Mouse (Mus musculus) spleen, adult 2 months (tissue): ENCODE data around the gene Stx17.

Source experiments
- CTCF ChIP-seq: fragments of 200-500 bp; IDR thresholded peaks from 2 replicates; pipeline ENCODE4 v1.5.1; 2011; ENCODE audit warnings: mild to moderate bottlenecking, inconsistent platforms; ENCODE audit not compliant: insufficient read depth, insufficient read length, insufficient replicate concordance; ENCODE audit errors: extremely low read depth
- POLR2A ChIP-seq: fragments of 200-500 bp; IDR thresholded peaks from 2 replicates; pipeline ENCODE4 v1.6.1; 2011; ENCODE audit warnings: low read depth, low read length, inconsistent platforms

- TF ChIP-seq CTCF (no peak), POLR2A (no peak)
Measured at GRCm38 (mm10) chr4:48131606-48132005, 6.9 kb downstream of the Stx17 start.
